Mouse (Mus musculus) left cerebral cortex, postnatal 36 days (tissue): Measurements from ENCODE around the gene Gm11938. TPM values are rescaled to one million over a fixed set of nuclear protein-coding genes. Genes with fewer than 3 reads are reported as not detected.
A peak's percentile ranks its signal among the peaks of the same experiment; 100 is the strongest.
"Not testable (repeated sequence)": the region's sequence is repeated elsewhere in the genome, so short reads cannot be mapped to it uniquely, and the experiment has no call there.

Experiments
- DNase-seq, 2 experiments: peaks; one replicate each; pipeline ENCODE4 v3.0.0; 2021 to 2022; ENCODE audit warnings: low spot score in 2 of 2, mixed read lengths in 1 of 2
- intact Hi-C: fragments of 180-260 bp; cut with DNase I; formaldehyde crosslinking; loops from one replicate; pipeline ENCODE4 v1.15.1; 2025
- total RNA-seq, 2 experiments: library from RNA; stranded (reverse); gene quantifications; 2 replicates each; pipeline ENCODE4 v1.2.3; 2021

Gene Gm11938
- total RNA-seq, result not detected

DNA sequence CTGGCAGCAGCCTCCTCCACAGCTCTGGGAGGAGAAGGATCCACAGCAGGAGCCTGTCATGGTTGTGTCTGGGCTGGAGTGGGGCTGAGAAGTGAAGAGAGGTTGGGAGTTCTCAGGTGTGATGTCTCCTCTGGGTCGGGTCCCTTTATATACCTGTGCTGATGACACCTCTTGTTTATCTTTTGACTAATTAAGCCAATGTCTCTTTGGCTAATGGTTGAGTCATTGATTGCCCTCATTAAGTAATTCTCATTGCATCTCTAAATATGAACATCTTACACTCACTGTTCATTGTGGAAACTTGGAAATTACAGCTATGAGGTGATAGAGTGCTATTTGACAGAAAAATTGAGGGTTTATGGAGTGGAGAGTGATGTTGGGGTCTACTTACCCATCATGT is at the start of gene Gm11938:
Gene Gm11938 (minus strand): TSS at position 101 of the 400 bp plus-strand sequence.
- DNase-seq, intact Hi-C loops: not testable (repeated sequence)

DNA sequence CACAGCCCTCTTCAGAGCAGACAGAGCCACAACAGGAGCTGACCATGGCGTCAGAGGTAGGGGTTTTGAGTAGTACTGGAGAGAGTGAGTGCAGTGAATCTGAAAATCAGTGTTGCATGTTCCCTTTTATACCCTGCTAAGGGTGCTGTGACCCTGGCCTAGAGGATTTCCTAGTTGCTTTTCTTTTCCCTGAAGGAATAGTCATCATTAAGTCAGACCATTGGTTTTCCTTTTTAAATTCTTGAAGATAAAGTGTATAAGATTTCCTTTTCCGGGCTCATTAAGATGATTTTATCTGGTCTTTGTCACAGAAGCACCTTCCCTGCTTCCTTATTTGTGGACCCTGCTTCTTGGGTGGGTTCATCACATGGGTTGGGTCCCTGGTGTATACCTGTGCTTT is 47.0 kb upstream of the Gm11938 start, which contains the start of gene Gm11555:
Gene Gm11555 (minus strand): TSS at position 101 of the 400 bp plus-strand sequence.
- intact Hi-C loops, result no loop called here
- DNase-seq, result no peak

GRCm38 (mm10) chr11:99646444-99646843 is 43.3 kb upstream of the Gm11938 start:
- intact Hi-C loops, result no loop called here
- peak; percentile 16 to 40 for DNase-seq

- intact Hi-C loops, result no loop called here
Observed at GRCm38 (mm10) chr11:99644351-99644750, 41.2 kb upstream of the Gm11938 start.

DNA sequence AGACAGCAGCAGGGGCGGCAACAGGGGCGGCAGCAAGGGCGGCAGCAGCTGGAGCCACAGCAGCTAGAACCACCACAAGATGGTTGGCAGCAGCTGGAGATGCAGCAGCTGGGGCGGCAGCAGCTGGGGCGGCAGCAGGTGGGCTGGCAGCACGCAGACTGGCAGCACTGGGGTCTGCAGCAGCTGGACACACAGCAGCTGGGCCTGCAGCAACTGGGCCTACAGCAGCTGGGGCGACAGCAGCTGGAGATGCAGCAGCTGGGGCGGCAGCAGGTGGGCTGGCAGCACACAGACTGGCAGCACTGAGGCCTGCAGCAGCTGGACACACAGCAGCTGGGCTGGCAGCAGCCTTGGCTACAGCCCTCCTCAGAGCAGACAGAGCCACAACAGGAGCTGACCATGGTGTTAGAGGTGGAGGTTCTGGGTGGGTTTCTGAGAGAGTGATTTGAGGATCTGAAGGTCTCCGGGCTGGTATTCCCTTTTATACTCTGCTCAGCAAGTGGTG is 40.6 kb upstream of the Gm11938 start, which contains the start of gene Krtap4-7:
Gene Krtap4-7 (minus strand): TSS at position 455 of the 505 bp plus-strand sequence.
- intact Hi-C loops, result not testable (repeated sequence)

More at GRCm38 (mm10) chr11:99644351-99644750, 41.2 kb upstream of the Gm11938 start:
- no peak for DNase-seq

DNA sequence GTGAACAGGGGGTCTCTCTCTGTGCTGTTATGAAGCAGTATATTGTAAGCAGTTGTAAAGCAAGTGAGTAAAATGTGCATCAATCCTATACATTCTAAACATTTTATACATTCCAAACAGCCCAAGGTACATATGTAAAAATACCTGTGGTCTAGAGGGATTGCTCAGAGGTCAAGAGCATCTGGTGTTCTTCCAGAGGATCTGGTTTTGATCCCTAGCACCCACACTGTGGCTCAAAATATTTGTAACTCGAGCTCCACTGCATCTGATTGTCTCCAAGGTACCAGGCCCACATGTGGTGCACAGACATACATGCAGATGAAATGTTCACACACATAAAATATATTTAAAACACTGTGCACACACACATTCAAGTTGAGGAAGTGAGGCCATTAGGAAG is 37.8 kb upstream of the Gm11938 start:
- intact Hi-C loops, result no loop called here
- DNase-seq, result no peak

More for the DNA sequence above, 40.6 kb upstream of the Gm11938 start, which contains the start of gene Krtap4-7:
- not testable (repeated sequence) for DNase-seq

- intact Hi-C loops, result no loop called here
- DNase-seq, result no peak
Observed at GRCm38 (mm10) chr11:99637086-99637485, 34.0 kb upstream of the Gm11938 start.

GRCm38 (mm10) chr11:99634653-99635134 is 31.6 kb upstream of the Gm11938 start, which contains the start of gene Krtap4-2:
Krtap4-2 (minus strand) TSS chr11:99635084.
- no peak for DNase-seq
- intact Hi-C loops, result loop anchor here (5.0 kb wide), 1 partner anchor 167 kb away; no protein-coding TSS in a partner anchor

DNA sequence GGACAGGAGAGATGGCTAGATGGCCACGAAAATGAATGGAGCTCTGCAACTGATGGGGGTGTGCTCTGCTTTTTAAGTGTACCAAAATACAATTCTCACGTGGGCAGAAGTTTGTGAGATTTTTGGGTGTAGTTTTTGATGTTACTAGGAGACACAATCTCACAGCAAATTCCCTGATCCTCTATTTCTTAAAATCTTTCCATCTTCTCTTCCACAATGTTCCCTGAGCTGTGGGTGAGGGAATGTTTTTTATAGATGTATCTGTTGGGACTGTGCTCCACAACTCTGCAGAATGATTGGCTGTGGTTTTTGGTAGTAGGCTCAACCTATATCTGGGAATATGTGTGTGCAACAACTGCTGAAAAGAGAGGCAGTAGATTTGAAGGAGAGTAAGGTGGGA is 30.2 kb upstream of the Gm11938 start:
- DNase-seq, result peak in 1 of 2 experiments; percentile 12
- intact Hi-C loops, result loop anchor here (5.0 kb wide), 1 partner anchor 166 kb away; no protein-coding TSS in a partner anchor

DNA sequence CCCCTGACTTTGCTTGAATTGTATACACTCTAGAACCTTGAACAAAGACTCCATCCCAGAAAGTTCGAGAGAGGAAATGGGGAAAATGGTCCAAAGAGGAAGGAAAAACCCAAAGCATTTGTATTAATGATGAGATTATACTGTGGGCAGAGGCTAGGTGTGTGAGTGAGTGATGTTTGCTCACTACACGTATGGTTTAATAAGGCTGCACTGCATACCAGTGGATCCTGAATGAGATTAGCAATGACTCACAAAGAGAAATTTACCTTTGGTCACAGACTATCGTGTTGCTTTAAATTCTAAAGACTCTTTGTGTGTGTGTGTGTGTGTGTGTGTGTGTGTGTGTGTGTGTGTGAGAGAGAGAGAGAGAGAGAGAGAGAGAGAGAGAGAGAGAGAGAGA is 27.8 kb upstream of the Gm11938 start:
- intact Hi-C loops, result loop anchor here (5.0 kb wide), 1 partner anchor 164 kb away; no protein-coding TSS in a partner anchor
- DNase-seq, result no peak

- intact Hi-C loops, result no loop called here
- DNase-seq, result no peak
Observed at GRCm38 (mm10) chr11:99628138-99628537, 25.0 kb upstream of the Gm11938 start, which contains the start of gene Krtap4-1. Krtap4-1 (minus strand) TSS chr11:99628238.

DNA sequence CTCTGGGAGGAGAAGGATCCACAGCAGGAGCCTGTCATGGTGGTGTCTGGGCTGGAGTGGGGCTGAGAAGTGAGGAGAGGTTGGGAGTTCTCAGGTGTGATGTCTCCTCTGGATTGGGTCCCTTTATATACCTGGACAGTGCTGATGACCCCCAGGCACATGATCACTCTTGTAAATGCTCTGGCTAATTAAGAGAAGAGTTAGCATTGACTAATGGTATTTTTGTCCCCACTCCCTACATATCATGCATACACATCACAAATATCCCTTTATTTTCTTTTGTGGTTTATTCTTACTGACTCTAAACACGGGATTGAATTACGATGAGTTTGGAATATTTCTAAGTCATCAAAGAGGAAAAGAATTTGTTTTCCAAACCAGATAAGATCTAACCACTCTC is 17.2 kb upstream of the Gm11938 start, which contains the start of gene Gm11562:
Gene Gm11562 (minus strand): TSS at position 101 of the 400 bp plus-strand sequence.
- DNase-seq, result no peak
- intact Hi-C loops, result no loop called here

DNA sequence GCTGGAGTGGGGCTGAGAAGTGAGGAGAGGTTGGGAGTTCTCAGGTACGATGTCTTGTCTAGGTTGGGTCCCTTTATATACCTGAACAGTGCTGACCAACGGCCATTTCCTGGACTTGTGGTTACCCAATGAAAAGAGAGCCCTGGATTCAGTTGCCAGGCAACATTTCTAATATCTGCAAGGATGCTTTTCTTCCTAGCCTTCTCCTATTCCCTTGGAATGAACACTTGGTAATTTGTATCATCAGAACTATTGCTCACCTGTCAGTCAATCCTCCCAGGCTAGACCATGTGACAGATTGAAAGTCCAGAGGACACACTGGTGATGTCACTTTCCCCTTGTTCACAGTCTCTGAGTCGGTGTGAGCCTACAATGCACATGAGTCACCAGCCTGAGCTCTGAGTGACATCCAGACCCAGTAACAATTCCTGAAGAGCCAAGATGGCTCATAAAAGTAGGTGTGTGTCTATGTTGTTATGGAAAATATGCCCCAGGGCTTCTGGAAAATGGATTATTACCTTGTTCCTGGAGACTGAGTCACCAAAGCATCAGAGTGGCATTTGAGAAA is 11.8 kb upstream of the Gm11938 start, which contains the start of gene Krtap2-4:
Gene Krtap2-4 (minus strand): TSS at position 51 of the 568 bp plus-strand sequence.
- no peak for DNase-seq
- intact Hi-C loops, result no loop called here

DNA sequence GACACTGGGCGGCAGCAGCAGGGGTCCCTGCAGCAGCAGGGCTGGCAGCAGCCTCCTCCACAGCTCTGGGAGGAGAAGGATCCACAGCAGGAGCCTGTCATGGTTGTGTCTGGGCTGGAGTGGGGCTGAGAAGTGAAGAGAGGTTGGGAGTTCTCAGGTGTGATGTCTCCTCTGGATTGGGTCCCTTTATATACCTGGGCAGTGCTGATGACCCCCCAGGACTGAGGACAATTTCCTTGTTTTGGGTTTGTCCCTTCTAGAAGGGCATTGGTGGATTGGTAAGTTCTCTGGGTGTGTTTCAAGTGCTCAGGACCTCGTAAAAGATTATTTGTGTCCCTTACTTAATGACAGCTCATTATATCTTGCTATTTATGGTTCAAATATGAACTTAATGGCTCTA is 7.0 kb upstream of the Gm11938 start, which contains the start of gene Gm11937:
Gene Gm11937 (minus strand): TSS at position 101 of the 400 bp plus-strand sequence.
- intact Hi-C loops, DNase-seq: not testable (repeated sequence)

GRCm38 (mm10) chr11:99609126-99609525 is 6.0 kb upstream of the Gm11938 start:
- DNase-seq, result peak; percentile 40 to 42
- intact Hi-C loops, result no loop called here

GRCm38 (mm10) chr11:99597742-99598141 is 5.4 kb downstream of the Gm11938 start, which contains the start of gene Krtap9-3:
Krtap9-3 (minus strand) TSS chr11:99598105.
- DNase-seq, intact Hi-C loops: not testable (repeated sequence)

- intact Hi-C loops, result no loop called here
- no peak for DNase-seq
Observed at GRCm38 (mm10) chr11:99590981-99591380, 12.1 kb downstream of the Gm11938 start, which contains the start of gene Krtap1-3. Krtap1-3 (minus strand) TSS chr11:99591339.

- intact Hi-C loops, result no loop called here
- no peak for DNase-seq
Observed at GRCm38 (mm10) chr11:99585096-99585495, 18.0 kb downstream of the Gm11938 start.

- intact Hi-C loops, result no loop called here
- no peak for DNase-seq
Observed at GRCm38 (mm10) chr11:99583245-99583704, 19.8 kb downstream of the Gm11938 start, which contains the start of gene Krtap1-4. Krtap1-4 (minus strand) TSS chr11:99583654.

GRCm38 (mm10) chr11:99581564-99581963 is 21.5 kb downstream of the Gm11938 start:
- no peak for DNase-seq
- intact Hi-C loops, result no loop called here
